Mouse (Mus musculus): ENCODE measurements around the gene Pnpla2.

Gene Pnpla2

DNA sequence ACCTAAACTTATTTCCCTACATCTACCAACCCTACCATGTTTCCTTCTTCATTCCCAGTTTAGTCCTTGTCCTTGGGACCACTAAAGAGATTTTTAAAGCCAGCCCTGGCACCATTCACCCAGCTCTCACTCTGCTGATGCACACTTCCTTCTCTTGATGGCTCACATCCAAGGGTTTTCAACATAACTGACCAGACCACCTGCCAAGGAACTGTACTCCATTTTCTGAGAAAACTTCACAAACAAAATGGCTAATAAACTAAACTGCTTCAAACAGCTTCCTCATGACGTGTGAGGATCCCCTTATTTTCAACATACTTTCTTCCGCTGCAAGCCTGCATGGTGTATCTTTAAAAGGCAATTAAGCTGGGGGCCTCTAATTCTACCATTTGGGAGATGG lies 1.4 kb upstream of the Pnpla2 start:
- DNase-seq: no peak

DNA sequence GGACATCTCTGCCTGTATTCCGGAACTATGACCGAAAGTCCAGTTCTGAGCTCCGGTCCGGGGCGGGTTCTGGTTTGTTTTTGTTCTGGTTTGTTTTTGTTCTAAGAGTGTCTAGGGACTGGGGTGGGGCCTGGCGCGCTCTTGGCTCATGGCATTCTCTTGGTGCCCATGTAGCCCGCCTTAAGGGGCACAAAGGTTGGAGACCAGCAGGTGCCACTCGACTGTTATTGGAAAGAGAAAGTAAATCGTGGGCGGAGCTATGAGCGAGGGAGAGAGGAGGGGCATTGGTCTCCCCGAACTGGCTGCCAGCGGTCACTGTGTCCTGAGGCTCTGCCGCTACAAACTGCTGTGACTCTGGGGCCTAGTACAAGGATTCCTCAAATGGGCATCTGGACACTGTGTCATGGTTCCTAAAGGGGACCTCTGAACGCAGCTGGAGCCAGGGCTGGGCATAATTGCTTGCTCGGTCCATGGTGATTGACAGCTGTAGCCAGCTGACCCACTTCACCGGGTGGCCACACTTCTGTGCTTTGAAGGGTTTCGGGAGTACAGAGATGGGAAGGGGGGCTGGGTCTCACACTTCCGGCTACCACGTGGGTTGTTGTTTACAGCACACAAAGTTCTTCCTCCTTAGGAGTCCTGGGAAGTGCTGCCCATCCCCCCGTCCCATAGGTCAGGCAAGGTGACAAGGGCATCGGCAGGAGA lies 764 bp downstream of the Pnpla2 start:
- peak; percentile 92 for DNase-seq

DNA sequence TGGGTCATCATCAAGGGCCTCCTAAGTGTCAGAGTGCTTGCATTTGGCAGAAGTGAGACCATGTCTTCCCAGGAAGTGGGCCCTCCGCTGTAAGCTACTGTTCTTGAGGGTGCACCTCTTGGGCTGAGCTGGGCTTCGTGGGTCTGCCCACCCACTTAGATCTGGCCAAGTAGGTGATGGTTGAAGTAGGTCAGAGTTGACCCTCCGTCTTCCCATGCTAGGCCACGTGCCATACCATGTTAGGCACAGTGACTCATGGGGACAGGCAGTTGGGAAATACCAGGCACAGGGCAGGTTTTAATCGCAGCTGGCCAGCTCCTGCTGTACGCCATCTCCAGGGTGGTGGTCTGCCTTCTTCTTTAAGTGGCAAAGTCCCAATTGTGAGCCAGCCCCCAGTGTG lies 1.7 kb downstream of the Pnpla2 start:
- no peak for DNase-seq

- no peak for DNase-seq
These were observed 2.2 kb downstream of the Pnpla2 start for GRCm38 (mm10) chr7:141457236-141457635.

DNA sequence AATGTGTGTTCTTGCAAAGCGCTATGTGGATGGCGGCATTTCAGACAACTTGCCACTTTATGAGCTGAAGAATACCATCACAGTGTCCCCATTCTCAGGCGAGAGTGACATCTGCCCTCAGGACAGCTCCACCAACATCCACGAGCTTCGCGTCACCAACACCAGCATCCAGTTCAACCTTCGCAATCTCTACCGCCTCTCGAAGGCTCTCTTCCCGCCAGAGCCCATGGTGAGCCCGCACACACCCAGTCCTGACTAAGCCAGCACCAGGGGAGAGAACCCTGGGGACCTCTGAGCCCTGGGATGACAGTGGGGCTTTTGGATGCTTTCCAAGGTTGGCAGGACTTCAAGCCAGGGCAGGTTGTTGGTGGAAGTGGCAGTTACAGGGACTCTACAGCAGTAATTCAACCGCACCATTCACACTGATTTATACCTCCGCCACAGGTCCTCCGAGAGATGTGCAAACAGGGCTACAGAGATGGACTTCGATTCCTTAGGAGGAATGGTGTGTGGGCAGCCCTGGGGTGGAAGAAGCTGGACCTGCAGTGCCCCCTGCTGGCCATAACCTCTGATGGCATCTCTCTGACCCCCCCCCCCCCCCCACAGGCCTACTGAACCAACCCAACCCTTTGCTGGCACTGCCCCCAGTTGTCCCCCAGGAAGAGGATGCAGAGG lies 3.1 kb downstream of the Pnpla2 start:
- DNase-seq: peak; percentile 65

DNA sequence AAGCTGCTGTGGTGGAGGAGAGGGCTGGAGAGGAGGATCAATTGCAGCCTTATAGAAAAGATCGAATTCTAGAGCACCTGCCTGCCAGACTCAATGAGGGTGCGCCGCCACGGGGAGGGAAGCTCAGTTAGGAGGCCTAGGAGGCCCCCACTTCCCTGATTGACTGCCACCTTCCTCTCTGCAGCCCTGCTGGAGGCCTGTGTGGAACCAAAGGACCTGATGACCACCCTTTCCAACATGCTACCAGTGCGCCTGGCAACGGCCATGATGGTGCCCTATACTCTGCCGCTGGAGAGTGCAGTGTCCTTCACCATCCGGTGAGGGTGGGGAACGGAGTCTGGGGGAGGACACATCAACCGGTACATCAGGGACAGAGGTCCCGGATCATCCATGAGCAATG lies 3.7 kb downstream of the Pnpla2 start:
- no peak for DNase-seq

- DNase-seq: no peak
These were observed 4.3 kb downstream of the Pnpla2 start for GRCm38 (mm10) chr7:141459301-141459711.

DNA sequence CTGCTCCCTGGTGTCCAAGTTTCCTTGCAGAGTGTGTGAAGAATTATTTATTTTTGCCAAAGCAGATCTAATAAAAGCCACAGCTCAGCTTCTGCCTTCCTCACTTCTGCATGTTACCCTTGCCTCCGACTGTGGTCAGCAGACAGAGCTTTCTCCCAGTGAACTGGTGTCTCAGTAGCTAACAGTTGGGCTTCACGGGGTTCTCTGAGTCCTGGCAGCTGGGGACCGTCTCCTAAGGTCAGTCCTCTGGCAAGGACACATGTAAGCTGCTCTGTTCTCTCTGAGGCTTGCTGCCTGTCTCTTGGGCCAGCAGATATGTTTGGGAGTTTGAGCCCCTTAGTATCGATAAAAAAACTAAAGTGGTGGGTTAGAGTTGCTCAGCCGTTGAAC lies 5.0 kb downstream of the Pnpla2 start:
- peak; percentile 47 for DNase-seq

- DNase-seq: peak; percentile 73
These were observed 5.6 kb downstream of the Pnpla2 start, which contains the start of gene Cracr2b for GRCm38 (mm10) chr7:141460391-141461113. Cracr2b (plus strand) TSS chr7:141461094.

- DNase-seq: peak; percentile 76
These were observed 6.7 kb downstream of the Pnpla2 start for GRCm38 (mm10) chr7:141461521-141462332.

GRCm38 (mm10) chr7:141462333-141462821 lies 7.4 kb downstream of the Pnpla2 start:
- peak; percentile 81 for DNase-seq

DNA sequence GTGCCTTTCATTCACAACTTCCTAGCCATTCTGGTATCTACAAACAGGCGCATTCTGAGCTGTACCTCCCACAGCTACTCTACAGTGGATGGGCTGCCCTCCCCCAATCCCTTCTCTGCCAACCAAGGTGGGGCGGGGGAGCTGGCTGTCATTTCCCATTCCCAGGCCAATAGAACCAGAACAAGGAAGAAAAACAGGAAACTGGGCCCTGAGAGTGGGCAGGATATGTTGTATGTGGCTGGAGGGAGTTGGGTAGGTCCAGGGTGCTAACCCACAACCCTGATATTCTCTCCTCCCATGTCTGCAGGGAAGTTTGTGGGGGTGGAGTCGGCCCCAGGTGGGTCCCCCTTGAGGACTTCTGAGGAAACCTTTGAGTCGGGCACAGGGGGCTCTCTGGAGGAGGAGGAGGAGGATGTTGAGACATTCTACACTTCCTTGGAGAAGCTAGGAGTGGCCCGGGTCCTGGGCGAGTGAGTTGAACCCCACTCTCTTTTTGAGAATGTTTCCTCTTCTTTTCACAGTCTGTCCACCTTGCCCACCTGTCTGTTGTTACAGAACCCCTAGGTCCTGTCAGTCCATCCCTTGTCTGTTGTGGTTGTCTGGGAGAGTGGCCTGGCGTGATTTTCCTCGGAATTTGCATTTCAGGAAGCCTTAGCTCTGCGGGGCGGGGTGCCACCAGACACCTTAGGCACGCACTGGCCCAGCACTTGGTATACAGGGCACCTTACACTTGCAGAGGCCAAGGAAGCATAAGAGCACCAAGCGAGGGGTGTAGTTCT lies 9.0 kb downstream of the Pnpla2 start:
- peak; percentile 92 for DNase-seq

DNA sequence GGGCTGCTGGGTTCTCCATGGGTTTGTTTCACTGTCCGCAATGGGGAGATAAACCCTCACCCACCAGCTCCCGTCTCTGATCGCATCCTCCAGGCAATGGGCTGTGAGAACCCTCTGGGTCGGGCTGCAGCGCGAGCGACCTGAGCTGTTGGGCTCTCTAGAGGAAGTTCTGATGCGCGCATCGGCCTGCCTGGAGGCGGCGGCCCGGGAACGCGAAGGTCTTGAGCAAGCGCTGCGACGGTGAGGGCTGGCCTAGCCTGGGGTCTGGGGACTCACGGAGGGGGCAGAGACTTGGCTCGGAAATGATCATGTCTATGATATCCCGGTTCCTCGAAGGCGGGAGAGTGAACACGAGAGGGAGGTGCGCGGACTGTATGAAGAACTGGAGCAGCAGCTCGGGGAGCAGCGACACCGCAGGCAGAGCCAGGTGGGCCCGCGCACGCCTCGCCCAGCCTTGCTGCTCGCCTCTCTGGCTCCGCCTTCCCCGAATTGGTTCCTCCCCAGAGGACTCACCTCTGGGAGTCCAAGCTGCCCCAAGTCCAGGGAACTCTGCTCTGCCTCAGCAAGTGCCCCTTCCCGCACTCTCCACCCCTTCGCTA lies 9.7 kb downstream of the Pnpla2 start:
- DNase-seq: peak; percentile 70

- DNase-seq: peak; percentile 50
These were observed 10.5 kb downstream of the Pnpla2 start for GRCm38 (mm10) chr7:141465388-141466044.

DNA sequence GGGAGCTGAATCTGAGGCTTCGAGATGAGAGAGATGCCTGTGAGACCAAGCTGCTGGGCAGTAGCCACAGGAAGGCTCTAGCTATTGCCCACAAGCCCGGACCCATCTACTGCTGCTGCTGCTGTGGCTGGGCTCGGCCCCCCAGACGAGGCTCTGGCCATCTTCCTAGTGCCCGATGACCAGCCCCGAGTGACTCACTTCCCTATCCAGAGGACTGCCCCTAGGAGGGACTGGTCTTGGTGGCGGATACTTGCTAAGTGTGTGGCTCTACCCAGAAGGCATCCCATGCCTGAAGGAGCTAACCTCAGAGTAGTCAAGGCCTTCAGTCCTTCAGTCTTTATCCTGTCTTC lies 11.0 kb downstream of the Pnpla2 start:
- DNase-seq: peak; percentile 53

DNA sequence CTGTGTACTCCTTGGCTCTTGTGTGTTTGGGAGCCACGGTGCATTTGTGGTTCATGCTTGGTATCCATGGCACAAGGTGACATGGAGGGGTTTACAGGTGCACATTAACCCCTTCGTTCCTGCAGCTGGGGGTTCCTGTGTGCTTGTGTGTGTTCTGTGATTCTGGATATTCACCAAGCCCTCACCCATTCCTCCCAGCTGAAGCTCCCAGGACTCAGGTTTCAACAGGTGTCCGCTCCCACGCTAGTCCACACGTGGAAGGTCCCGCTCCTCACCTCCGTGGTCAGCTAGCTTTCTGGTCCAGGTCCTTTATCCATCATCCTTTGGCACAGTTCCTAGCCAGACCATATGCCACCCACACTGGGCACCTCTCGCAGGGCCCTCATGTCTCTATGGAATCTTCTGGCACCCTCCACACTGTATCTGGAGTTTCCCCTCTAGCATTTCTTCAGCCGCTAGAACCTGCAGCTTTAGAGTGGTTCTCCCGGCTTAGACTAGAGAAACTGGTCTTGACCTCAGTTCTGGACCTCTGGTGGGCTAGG lies 11.7 kb downstream of the Pnpla2 start:
- no peak for DNase-seq

DNA sequence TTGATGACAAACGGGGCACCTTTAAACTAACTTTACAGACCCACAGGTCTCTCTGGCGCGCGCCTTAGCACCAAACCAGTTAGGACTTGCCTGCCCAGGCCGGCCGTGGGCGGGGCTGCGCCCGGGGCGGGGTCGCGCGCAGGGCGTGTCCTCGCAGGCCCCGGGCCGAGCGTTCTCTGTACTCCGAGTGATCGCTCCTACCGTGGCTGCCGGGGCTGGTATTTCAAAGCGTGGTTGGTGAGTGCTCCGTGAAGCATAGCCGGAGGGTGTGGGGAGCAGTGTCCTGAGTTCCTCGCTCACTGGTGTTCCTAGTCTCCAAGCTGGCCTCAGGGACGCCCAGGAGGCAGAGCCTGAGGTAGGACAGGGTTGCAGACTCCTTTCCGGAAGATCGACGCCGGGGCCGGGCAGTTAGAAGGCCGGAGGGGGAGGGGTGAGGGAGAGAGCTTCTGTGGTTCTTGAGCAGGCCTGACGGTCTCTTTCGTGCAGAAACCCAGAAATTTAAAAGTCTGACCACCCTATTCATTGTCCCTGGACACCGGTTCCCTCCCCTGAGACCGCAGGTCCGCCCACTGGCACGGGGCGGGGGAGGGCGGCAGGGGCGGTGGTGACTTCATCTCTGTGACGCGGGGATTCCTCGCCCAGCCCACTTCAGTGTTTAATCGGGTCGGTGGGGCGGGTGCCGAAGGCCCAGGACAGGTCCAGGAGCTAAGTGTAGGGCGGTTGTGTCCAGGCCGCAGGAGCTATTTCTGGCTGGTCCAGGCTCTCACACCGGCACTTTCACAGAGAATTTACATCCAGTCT lies 12.4 kb downstream of the Pnpla2 start, which contains the start of gene Cd151:
Cd151 (plus strand) TSS at position 163 of the 801 bp plus-strand sequence.
- DNase-seq: peak; percentile 96

DNA sequence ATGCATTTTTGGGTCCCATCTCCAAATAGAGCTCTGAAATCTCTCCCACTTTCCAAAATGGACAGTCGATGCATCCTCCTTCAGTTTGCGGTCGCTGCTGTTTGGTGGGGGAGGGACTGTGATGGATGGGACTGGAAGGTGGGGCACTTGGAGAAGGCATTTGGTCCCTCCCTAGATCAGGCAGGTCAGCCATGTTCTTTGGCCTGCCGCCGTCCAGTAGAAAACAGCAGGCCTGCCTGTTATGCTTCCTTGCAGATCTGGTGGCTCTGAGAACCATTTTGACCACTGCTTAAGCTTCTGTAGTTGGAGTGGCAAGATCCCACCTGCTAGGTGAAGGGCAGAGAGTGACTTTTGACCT lies 13.1 kb downstream of the Pnpla2 start:
- peak; percentile 77 for DNase-seq

DNA sequence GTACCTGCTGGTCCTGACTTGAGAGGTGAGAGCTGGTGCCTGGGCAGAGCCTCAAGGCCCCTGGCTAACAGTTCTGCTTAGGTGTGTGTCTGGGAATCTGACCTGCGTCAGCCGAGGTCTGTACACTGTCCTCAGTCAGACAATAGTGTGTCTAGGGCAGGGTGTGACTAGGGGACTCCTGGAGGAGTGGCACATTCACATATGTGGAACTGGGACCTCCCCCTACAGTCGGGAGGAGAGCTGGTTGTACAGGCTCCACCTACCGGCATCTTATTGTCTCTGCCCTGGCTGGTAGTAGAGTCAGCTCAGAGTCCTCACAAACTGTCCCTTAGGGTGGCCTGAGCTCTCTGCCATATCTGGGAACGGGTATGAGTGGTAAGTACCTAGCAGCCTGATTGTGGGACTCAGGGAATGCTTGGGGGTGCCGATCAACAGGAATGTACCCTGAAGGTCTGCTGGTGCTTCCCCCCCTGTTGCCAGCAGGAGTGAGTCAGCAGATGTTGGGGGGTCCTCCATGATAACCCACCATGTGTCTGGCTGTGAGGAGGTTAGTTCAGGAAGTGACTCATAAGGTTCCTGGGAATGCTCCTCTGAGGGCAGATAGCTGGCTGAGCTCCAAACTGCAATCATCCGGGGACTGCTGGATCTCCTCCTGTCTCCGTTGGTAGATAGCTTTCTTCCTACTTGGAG lies 13.7 kb downstream of the Pnpla2 start:
- peak; percentile 92 for DNase-seq
